Mouse (Mus musculus): ENCODE measurements at regions not wholly inside any gene's neighbourhood (a gene's known extent, or its start where the extent isn't known, plus 50 kb on each side); places are given as distances from the start of the nearest gene placed in this dataset.

- no peak for DNase-seq (ENCODE audit: low spot score in 2 of 2)
Observed at GRCm38 (mm10) chr6:101047195-101047594, 213.8 kb downstream of the Ppp4r2 start.

- no peak for DNase-seq (ENCODE audit: low spot score in 2 of 2)
Observed at GRCm38 (mm10) chr6:101048431-101048830, 215.0 kb downstream of the Ppp4r2 start.

GRCm38 (mm10) chr6:101048836-101049361 lies 215.5 kb downstream of the Ppp4r2 start:
- DNase-seq (ENCODE audit: low spot score in 2 of 2), result no peak

- DNase-seq (ENCODE audit: low spot score in 2 of 2), result no peak
Observed at GRCm38 (mm10) chr6:101054880-101055279, 221.5 kb downstream of the Ppp4r2 start.

GRCm38 (mm10) chr6:101056318-101056717 lies 222.9 kb downstream of the Ppp4r2 start:
- DNase-seq (ENCODE audit: low spot score in 2 of 2), result peak; percentile 20 to 44

- no peak for DNase-seq (ENCODE audit: low spot score in 2 of 2)
Observed at GRCm38 (mm10) chr6:101059058-101059457, 225.6 kb downstream of the Ppp4r2 start.

- DNase-seq (ENCODE audit: low spot score in 2 of 2), result no peak
Observed at GRCm38 (mm10) chr6:101062186-101062585, 228.8 kb downstream of the Ppp4r2 start.

- DNase-seq (ENCODE audit: low spot score in 2 of 2), result no peak
Observed at GRCm38 (mm10) chr6:101075753-101076516, 242.5 kb downstream of the Ppp4r2 start.

GRCm38 (mm10) chr6:101078294-101078693 lies 244.9 kb downstream of the Ppp4r2 start:
- no peak for DNase-seq (ENCODE audit: low spot score in 2 of 2)

- no peak for DNase-seq (ENCODE audit: low spot score in 2 of 2)
Observed at GRCm38 (mm10) chr6:101083676-101084075, 250.3 kb downstream of the Ppp4r2 start.

- DNase-seq (ENCODE audit: low spot score in 2 of 2), result no peak
Observed at GRCm38 (mm10) chr6:101092179-101092578, 258.8 kb downstream of the Ppp4r2 start.
